Mouse (Mus musculus): Measurements from ENCODE around the gene Oxtr.
A peak's percentile ranks its signal among the peaks of the same experiment; 100 is the strongest.

The Oxtr gene

GRCm38 (mm10) chr6:112489910-112490559, at the start of gene Oxtr:
Gene Oxtr, minus strand, starts transcription at chr6:112489943.
- no peak for DNase-seq (ENCODE audit: low spot score in 2 of 2)

DNA sequence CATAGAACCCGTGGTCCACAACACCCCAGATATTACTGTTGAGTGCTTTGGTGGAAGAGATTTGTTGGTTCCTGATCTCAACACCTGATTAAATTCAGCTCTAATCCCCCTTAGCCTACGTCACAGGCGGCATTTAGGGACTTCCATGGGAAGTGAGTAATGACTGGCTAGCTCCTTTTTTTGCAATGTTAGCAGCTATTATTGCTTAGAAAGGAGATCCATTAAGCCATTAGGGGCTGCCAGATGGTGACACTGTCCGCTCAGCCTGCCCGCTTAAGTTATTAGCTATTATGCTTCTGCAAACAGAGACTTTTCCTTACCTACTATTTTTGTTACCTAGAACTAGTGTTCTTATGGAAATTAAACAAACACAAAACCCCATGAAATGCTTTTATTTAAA, 35.7 kb upstream of the Oxtr start:
- no peak for DNase-seq (ENCODE audit: low spot score in 2 of 2)

DNA sequence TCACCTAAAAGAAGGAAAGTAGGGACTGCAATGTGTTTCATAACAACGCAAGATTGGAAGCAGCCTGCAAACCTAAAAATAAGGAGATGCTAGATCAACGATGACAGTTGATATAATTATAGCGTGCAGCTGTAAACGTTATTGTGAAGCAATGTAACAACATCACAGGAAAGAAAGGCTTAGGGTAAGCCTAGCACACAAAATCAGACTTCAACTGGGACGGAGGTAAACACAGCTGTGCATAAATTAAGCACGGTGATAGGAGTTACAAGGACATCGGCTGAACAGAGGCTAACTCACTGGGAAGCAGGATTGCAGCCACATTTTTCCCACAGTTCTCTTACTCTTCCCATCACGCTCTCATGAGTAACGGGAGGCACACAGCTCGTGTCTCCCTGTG, 34.7 kb upstream of the Oxtr start:
- DNase-seq (ENCODE audit: low spot score in 2 of 2): no peak

- no peak for DNase-seq (ENCODE audit: low spot score in 2 of 2)
These were observed 28.2 kb upstream of the Oxtr start for GRCm38 (mm10) chr6:112517991-112518390.

DNA sequence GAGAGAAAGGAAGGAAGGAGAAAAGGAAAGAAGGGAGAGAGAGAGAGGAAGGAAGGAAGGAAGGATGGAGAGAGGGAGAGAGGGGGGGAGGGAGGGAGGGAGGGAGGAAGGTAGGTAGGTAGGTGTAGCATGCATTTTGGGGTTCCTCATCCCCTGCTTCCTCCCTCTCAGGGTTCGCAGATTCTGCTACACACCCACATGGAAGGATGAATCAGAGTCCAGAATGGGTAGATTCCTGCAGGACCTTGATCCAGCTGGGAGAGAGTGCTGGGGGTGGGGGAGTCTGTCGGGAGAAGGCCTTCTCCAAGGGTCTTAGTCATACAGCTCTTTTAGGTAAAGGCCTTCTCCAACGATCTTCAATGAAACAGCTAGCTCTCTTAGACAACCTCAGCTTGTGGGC, 27.8 kb upstream of the Oxtr start:
- no peak for DNase-seq (ENCODE audit: low spot score in 2 of 2)

GRCm38 (mm10) chr6:112516496-112516895, 26.8 kb upstream of the Oxtr start:
- DNase-seq (ENCODE audit: low spot score in 2 of 2): no peak

DNA sequence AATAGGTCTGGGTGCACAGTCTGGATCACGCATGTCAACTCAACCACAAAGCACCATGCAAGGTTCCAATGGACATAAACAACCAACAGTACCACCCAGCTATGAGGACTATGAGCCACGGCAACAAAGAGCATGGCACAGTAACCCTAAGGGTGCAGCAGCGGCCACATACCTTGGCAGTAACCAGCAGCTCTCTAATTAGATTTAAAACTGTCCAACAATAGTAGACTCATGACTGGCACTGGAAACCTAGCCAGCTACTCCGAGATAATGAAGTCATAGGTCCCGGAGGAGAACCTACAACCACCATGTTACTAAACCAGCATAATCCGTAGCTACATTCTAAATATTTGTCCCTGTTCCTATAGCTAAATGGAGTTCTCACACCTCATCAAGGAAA, 24.8 kb upstream of the Oxtr start:
- DNase-seq (ENCODE audit: low spot score in 2 of 2): no peak

DNA sequence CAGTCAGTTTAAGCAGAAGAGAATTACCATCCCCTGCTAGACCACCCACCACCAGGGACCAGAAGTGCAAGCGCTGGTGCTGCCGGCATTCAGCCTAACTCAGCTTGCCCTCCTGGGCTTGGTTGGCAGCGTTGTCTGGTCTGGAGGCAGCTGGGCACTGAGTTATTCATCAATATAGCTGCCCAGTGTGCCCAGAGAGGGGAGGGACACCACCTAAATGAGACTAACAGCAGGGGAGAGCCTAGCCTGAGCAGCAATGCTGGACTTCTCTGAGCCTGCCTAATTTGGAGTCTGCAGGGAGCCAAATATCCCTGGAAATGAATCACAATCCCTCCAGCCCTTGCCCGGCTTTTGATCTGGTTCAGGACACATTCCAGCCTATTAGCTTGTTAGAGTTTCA, 20.6 kb upstream of the Oxtr start:
- no peak for DNase-seq (ENCODE audit: low spot score in 2 of 2)

DNA sequence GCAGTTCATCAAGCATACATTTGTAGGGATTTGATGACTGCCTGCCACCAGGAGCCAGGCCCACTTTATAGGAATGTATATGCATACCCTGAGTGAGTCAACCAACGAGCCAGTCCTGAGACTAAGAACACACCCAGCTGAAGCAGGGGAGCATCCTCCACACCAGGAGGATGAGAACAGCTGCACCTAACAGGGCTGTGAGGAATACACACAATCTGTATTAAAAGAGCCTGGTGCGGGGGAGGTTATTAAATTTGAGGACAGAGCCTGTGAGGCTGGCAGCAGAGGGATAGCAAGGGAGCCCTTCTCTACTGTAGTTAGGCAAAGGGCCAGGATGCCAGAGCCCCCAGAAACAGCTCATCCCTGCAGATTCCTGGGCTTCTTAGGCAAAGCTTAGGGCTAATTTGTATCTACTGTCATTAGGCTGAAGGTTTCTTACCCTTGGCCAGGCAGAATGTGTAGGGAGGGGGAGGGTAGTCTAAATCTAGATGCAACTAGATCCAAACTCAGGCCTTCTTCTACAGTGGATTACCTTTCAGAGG, 19.9 kb upstream of the Oxtr start:
- DNase-seq (ENCODE audit: low spot score in 2 of 2): no peak

DNA sequence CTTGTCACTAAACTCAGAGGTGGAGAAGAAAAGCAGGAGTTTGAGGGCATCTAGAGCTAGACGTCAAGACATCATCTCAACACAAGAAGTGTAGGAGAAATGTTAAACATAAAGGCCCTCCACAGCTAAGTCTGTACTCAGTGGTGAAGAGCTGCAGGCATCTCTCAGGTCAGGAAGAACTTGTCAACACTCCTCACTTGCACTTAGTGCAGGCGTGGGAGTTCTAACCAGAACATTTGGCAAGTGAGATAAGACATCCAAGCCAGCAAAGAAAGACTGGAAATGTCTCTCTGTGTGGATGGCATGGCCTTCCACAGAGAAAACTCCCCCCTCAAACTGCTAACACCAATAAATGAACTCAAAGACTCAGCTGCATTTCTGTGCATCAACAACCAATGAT, 17.9 kb upstream of the Oxtr start:
- DNase-seq (ENCODE audit: low spot score in 2 of 2): no peak

GRCm38 (mm10) chr6:112501156-112501555, 11.4 kb upstream of the Oxtr start:
- DNase-seq (ENCODE audit: low spot score in 2 of 2): no peak

DNA sequence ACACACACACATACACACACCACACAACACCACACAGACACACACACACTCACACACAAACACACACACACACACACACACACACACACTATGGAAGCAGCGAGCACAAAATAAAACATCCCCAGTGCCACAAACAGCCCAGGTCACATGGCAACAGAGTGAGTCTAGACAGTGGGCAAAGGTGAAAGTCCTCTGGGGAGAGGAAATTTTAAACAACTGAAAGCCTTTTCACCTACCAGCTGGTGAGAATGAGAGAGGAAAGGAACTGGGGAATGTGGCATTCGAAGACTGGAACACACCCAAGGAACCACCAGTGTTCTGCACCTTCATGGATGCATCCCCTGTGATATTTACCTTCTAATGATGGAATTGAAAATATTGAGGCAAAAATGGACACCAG, 9.7 kb upstream of the Oxtr start:
- DNase-seq (ENCODE audit: low spot score in 2 of 2): no peak

GRCm38 (mm10) chr6:112498716-112499115, 9.0 kb upstream of the Oxtr start:
- DNase-seq (ENCODE audit: low spot score in 2 of 2): no peak

- DNase-seq (ENCODE audit: low spot score in 2 of 2): no peak
These were observed 7.7 kb upstream of the Oxtr start for GRCm38 (mm10) chr6:112497456-112497855.

DNA sequence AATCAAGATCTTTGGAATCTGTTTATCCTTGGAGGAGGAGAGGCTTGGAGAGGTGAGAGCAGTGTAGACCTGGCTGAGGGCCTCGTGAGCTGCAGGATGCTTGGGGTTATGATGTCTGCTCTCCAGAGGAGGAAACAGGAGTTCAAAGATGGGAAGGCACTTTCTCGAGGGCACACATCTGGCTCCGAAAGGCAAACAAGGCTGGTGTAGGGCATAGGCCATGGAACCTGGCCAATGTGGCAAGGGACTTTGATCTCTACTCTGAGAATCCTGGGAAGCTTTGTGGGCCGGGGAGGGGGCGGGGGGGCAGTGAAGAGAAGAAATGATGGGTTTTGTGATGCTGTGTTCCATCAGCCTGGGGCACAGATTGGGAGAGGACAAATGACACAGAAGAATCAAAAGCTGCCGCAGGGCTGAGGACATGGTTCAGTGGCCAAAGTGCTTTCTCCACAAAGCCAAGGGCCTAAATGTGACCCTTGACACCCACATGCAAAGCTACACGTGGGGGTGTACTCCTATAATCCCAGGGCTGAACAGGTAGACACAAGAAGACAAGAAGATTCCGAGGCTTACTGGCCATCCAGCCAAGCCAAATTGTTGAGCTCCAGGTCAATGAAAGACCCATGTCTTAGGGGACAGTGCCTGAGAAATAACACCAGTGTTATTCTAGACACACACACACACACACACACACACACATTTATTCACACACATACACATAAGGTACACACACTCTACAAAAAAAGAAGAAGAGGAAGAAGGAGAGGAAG, 6.7 kb upstream of the Oxtr start:
- no peak for DNase-seq (ENCODE audit: low spot score in 2 of 2)

GRCm38 (mm10) chr6:112495219-112495618, 5.5 kb upstream of the Oxtr start:
- no peak for DNase-seq (ENCODE audit: low spot score in 2 of 2)

- DNase-seq (ENCODE audit: low spot score in 2 of 2): no peak
These were observed 4.9 kb upstream of the Oxtr start for GRCm38 (mm10) chr6:112494620-112495081.

DNA sequence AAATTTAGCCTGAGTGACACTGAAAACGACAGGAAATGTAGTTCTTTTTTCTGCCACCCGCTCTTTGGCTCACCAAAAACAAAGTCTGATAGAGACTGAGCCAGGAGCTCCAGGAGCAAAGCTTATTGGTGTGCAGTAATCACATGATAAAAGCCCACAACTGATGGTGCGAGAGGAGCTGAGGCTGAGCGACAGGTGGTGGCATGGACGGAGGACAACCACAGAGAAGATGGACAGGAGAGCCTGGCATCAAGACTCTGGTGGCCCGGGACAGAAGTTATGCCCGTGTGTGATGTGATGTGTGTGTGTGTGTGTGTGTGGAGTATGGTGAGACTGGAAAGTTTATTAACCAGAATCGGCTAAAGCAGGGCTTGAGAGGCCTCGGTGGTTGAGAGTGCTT, 3.6 kb upstream of the Oxtr start:
- no peak for DNase-seq (ENCODE audit: low spot score in 2 of 2)

DNA sequence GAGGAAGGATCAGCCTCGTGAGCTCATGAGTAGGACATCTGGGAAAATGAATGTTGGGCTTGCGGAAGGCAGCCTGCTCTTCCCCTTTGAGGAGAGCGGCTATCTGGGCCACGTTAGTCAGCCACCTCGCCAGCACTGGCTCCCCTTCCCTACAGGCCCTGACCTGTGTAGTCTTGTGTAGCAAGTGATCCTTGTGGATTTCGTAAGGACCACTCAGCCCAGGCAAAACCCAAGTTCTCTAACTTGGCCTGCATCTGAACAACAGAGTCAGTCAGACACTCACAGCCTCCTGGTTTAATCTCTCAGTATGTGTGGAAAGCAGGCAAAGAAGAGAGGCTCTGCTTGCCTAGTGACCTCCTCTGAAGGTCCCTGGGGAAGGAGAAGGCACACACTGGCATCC, 2.9 kb upstream of the Oxtr start:
- no peak for DNase-seq (ENCODE audit: low spot score in 2 of 2)

- no peak for DNase-seq (ENCODE audit: low spot score in 2 of 2)
These were observed 1.8 kb upstream of the Oxtr start for GRCm38 (mm10) chr6:112491521-112491920.

- DNase-seq (ENCODE audit: low spot score in 2 of 2): peak in 1 of 2 experiments; percentile 47
These were observed 991 bp upstream of the Oxtr start for GRCm38 (mm10) chr6:112490625-112491242.

GRCm38 (mm10) chr6:112489181-112489909, 398 bp downstream of the Oxtr start:
- no peak for DNase-seq (ENCODE audit: low spot score in 2 of 2)

Data from spleen, postnatal 14 days (tissue).